Mouse (Mus musculus) colon, adult 2 months (tissue): ENCODE measurements around the gene Casp4. TPM values are rescaled to one million over a fixed set of nuclear protein-coding genes. Genes with fewer than 3 reads are reported as not detected.

ENCODE experiments used
- polyA plus RNA-seq: library from polyadenylated mRNA; depleted of rRNA; stranded (reverse); fragments of >200 nt; gene quantifications from 2 replicates; pipeline ENCODE4 v1.2.3, GENCODE M21; 2012; rRNA removed

The Casp4 gene
- 6.6 and 8.1 TPM in 2 replicates for polyA plus RNA-seq

GRCm38 (mm10) chr9:5308561-5308960 is at the start of gene Casp4:
Casp4 (plus strand) TSS chr9:5308828.

DNA sequence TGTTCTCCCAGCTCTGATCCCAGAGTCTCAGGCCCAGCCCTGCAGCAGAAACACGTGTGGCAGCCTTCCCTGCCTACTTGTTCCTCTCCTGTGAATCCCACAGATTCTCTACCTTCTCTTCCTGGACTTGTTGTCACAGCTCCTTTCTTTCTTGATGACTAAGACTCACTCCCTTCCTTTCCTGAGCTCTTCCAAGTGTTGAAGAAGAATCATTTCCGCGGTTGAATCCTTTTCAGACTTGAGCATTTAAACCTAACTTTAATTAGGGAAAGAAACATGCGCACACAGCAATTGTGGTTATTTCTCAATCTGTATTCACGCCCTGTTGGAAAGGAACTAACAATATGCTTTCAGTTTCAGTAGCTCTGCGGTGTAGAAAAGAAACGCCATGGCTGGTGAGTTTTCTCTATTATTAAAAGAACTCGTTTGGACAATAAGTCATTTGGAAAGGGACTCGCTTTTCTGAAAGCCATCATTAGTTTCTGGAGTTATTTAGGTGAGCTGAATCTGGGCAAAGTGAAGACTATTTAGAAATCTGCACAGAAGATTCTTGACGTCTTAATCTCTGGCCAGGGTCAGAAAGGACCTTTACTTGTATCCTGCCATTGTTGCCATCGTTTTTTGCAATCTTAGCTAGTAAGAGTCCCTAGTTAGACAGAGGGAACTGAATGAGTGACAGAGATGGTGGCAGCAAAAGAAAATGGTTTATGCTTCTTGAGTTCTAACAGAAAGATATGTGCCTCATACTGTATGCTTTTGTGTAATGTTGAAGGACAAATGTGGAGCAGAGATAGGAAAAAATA is 10.1 kb upstream of the Casp4 start, which contains the start of gene Casp1:
Gene Casp1, plus strand, starts transcription at position 189 of the 803 bp plus-strand sequence.

DNA sequence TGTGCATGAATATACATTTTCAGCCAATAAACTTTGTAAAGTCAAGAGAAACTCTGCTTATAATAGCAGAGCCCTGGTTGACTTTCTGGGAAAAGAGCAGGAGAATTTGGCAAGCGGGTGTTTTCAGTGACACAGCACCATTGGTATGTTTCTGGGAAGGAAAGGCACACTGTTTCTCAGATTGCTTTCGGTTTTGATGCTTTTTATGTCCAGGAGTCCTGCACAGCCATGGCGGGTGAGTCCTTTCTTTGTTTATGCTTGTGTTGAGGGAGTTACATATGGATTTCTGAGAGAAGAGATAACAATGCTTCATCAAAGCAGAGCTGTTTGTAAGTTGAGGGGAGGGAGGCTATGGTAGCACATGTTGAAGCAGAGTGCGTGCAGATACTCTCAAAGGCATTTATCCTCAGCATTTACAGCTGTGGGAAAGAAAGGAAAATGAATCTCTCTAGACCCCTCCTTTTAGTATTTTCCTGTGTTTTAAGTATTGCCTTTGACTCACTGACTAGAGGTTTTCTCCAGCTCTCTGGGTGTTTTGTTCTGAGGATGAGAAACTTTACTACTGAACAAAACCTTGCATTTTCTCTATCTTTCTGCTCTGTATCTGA is 36.8 kb downstream of the Casp4 start, which contains the start of gene Casp12:
Gene Casp12, plus strand, starts transcription at position 140 of the 608 bp plus-strand sequence.

Other genes with a start within 250 kb of the Casp4 start
- 2.7 and 4.5 TPM in 2 replicates for gene Casp1, start 10.3 kb upstream of the Casp4 start, polyA plus RNA-seq
- 0.77 and 0.89 TPM in 2 replicates for gene Casp12, start 36.6 kb downstream of the Casp4 start, polyA plus RNA-seq